10 mouse cellular contexts compared by ENCODE assay signal in genomic region chr17:8339666-8340374, GRCm38 (mm10). TPM values are rescaled to one million over a fixed set of nuclear protein-coding genes. Genes with fewer than 3 reads are reported as not detected.
DNase-seq lines count a peak whose midpoint lies in the region; ATAC-seq lines count a peak whose summit lies in the region.
"Had no signal": no experiment of that assay in that cellular context is flagged by ENCODE, and none has a peak within 500 bp of the region (broad histone marks: within the 10 kb centered on the region; RNA-seq: fewer than 3 reads in every experiment).

No protein-coding gene starts in this region.

- 30% methylated on average over 8 of the region's 8 CpGs for WGBS in heart, embryonic 12.5 days
- WGBS in hindbrain, embryonic 10.5 days: 24% methylated on average over 8 of the region's 8 CpGs

- H3K36me3 ChIP-seq in heart, embryonic 12.5 days: no peaks in the 10 kb centered on the region
- H3K36me3 ChIP-seq in hindbrain, embryonic 10.5 days: no peaks in the 10 kb centered on the region

- no peak overlapping the region for H3K27ac ChIP-seq in heart, embryonic 12.5 days (ENCODE audit: poor library complexity, severe bottlenecking)
- peak overlapping the region; percentile 83; the same call in 1 of the 2 replicates for H3K27ac ChIP-seq in hindbrain, embryonic 10.5 days

- no peak for DNase-seq in heart, adult 18-20 months
- DNase-seq in ZHBTc4 (ENCODE audit: low read depth, low spot score): peak; percentile 12
- no peak for DNase-seq in hindbrain, embryonic 10.5 days (ENCODE audit: low spot score)
- DNase-seq in lung, postnatal 25 days (ENCODE audit: low spot score): peak; percentile 59
- DNase-seq in testis, postnatal 14 days (ENCODE audit: low spot score): no peak

- no peak overlapping the region for H3K9ac ChIP-seq in heart, embryonic 12.5 days

- peaks cover 66% of the 10 kb centered on the region for H3K27me3 ChIP-seq in heart, embryonic 12.5 days (replicated peaks)
- H3K27me3 ChIP-seq in hindbrain, embryonic 10.5 days (ENCODE audit: insufficient read depth, poor library complexity, severe bottlenecking): peaks cover 69% of the 10 kb centered on the region

- no peak for ATAC-seq in heart, embryonic 12.5 days (ENCODE audit: insufficient number of reproducible peaks, low FRiP score)
- no peak for ATAC-seq in activated CD4-positive, CD25-positive, alpha-beta regulatory T cell, adult 4 months
- no peak for ATAC-seq in megakaryocyte-erythroid progenitor cell, adult 5-6 weeks (replicated peaks; ENCODE audit: low FRiP score, low TSS enrichment, poor library complexity, severe bottlenecking)

- H3K4me3 ChIP-seq in heart, embryonic 12.5 days: peak overlapping the region; percentile 63
- peak overlapping the region; percentile 76 for H3K4me3 ChIP-seq in hindbrain, embryonic 10.5 days
- H3K4me3 ChIP-seq: erythroblast, embryonic 14.5 days; myocyte had no signal

- H3K4me2 ChIP-seq in heart, embryonic 12.5 days: peak overlapping the region; percentile 100

- H3K9me3 ChIP-seq in heart, embryonic 12.5 days (replicated peaks): 0 out of 2 replicates have a peak, but pooled peaks cover 3% of the 10 kb centered on the region
- H3K9me3 ChIP-seq in hindbrain, embryonic 10.5 days: no peaks in the 10 kb centered on the region

- H3K4me1 ChIP-seq in heart, embryonic 12.5 days (replicated peaks): peaks cover 16% of the 10 kb centered on the region
- peaks cover 25% of the 10 kb centered on the region for H3K4me1 ChIP-seq in hindbrain, embryonic 10.5 days (replicated peaks)

RNA-seq across cellular contexts. Expression of gene Prr18, which starts 2.6 kb away (rescaled TPM):
- 0.10 and 0.14 TPM in 2 replicates for polyA plus RNA-seq in heart, embryonic 12.5 days (2016; fragmentation: Nextera tagmentation; extraction: Ambion mirVana)
- under 1 TPM; 0.25 to 0.26 TPM for total RNA-seq in heart, adult 18-20 months (2021)
- 0.44 and 0.89 TPM in 2 replicates for polyA plus RNA-seq in hindbrain, embryonic 10.5 days (2016; fragmentation: Nextera tagmentation; extraction: Ambion mirVana)
- under 1 TPM in 1 of 2 experiments, not detected in 1; 0.13 TPM for polyA plus RNA-seq in activated CD4-positive, CD25-positive, alpha-beta regulatory T cell, adult 4 months (2017; shearing (Covaris generic))
- 0.15 TPM in 1 of 2 replicates, not detected in the other for total RNA-seq in megakaryocyte-erythroid progenitor cell, adult 5-6 weeks (2014; fragmentation: Nextera tagmentation)
- total RNA-seq in megakaryocyte-erythroid progenitor cell, adult 5-6 weeks (2017): not detected in 2 replicates

RNA-seq across cellular contexts. Expression of gene T2, which starts 16.0 kb away (rescaled TPM):
- polyA plus RNA-seq in heart, embryonic 12.5 days (2016; fragmentation: Nextera tagmentation; extraction: Ambion mirVana): 1.0 and 1.1 TPM in 2 replicates
- total RNA-seq in heart, adult 18-20 months (2021): under 1 TPM; 0.59 to 0.65 TPM
- 0.42 and 0.82 TPM in 2 replicates for polyA plus RNA-seq in hindbrain, embryonic 10.5 days (2016; fragmentation: Nextera tagmentation; extraction: Ambion mirVana)
- under 1 TPM in 1 of 2 experiments, not detected in 1; 0.63 TPM for polyA plus RNA-seq in activated CD4-positive, CD25-positive, alpha-beta regulatory T cell, adult 4 months (2017; shearing (Covaris generic))
- not detected in 2 replicates for total RNA-seq in megakaryocyte-erythroid progenitor cell, adult 5-6 weeks (2014; fragmentation: Nextera tagmentation)
- 0.27 TPM in 1 of 2 replicates, not detected in the other for total RNA-seq in megakaryocyte-erythroid progenitor cell, adult 5-6 weeks (2017)
- polyA plus RNA-seq: erythroblast, embryonic 14.5 days had no signal

RNA-seq across cellular contexts. Expression of gene Sft2d1, which starts 28.9 kb away (rescaled TPM):
- polyA plus RNA-seq in heart, embryonic 12.5 days (2016; fragmentation: Nextera tagmentation; extraction: Ambion mirVana): 69.6 and 73.6 TPM in 2 replicates
- total RNA-seq in heart, adult 18-20 months (2021): 10 to 100 TPM; 16.4 to 17.8 TPM
- 76.0 and 97.4 TPM in 2 replicates for polyA plus RNA-seq in hindbrain, embryonic 10.5 days (2016; fragmentation: Nextera tagmentation; extraction: Ambion mirVana)
- polyA plus RNA-seq in activated CD4-positive, CD25-positive, alpha-beta regulatory T cell, adult 4 months (2017; shearing (Covaris generic)): 100 to 1,000 TPM; 122 to 128 TPM
- 63.1 and 137 TPM in 2 replicates for total RNA-seq in megakaryocyte-erythroid progenitor cell, adult 5-6 weeks (2014; fragmentation: Nextera tagmentation)
- 24.3 and 29.9 TPM in 2 replicates for total RNA-seq in megakaryocyte-erythroid progenitor cell, adult 5-6 weeks (2017)

RNA-seq across cellular contexts. Expression of gene Mpc1, which starts 57.1 kb away (rescaled TPM):
- polyA plus RNA-seq in heart, embryonic 12.5 days (2016; fragmentation: Nextera tagmentation; extraction: Ambion mirVana): 164 and 166 TPM in 2 replicates
- 100 to 1,000 TPM; 873 to 884 TPM for total RNA-seq in heart, adult 18-20 months (2021)
- 79.5 and 106 TPM in 2 replicates for polyA plus RNA-seq in hindbrain, embryonic 10.5 days (2016; fragmentation: Nextera tagmentation; extraction: Ambion mirVana)
- 100 to 1,000 TPM; 223 to 231 TPM for polyA plus RNA-seq in activated CD4-positive, CD25-positive, alpha-beta regulatory T cell, adult 4 months (2017; shearing (Covaris generic))
- total RNA-seq in megakaryocyte-erythroid progenitor cell, adult 5-6 weeks (2014; fragmentation: Nextera tagmentation): 123 and 153 TPM in 2 replicates
- 119 and 137 TPM in 2 replicates for total RNA-seq in megakaryocyte-erythroid progenitor cell, adult 5-6 weeks (2017)

Comparison
In these comparisons a context has a peak if more than half of its experiments do, and no peak if none do; other contexts are left out.
1. DNase-seq: peak in ZHBTc4 (single experiment) and lung, postnatal 25 days (single experiment); none in heart, adult 18-20 months (0 of 2), hindbrain, embryonic 10.5 days (single experiment) and testis, postnatal 14 days (single experiment).